Mouse (Mus musculus): ENCODE data around the gene Ube2l6. TPM values are rescaled to one million over a fixed set of nuclear protein-coding genes. Genes with fewer than 3 reads are reported as not detected.

Gene Ube2l6
- polyA plus RNA-seq (2014; fragmentation: Illumina TruSeq; extraction: RNeasy Lipid Tissue Mini Kit (QIAGEN cat#74804); ENCODE audit: low read depth, low replicate concordance), result 23.1 TPM

DNA sequence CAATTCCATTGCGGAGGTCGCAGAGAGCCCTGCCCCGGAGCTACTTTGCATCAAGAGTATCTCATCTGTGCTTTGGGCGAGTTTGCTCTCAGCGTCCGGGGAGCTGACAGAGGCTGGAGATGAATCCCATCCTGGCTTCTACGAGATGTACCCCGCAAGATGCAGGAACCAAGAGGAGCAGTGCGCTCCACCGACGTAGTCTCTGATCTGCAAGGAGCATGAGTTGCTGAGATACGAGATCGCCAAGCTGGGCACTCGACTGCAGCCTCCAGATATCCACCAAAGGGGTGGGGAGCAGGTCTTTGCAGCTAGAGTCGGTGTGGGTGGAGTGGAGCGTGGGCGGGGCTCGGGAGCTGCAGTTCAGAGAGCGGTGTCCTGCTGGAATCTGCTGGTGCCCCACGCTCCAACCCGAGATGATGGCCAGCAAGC lies at the start of gene Ube2l6:
Ube2l6 (plus strand) TSS at position 336 of the 429 bp plus-strand sequence.

DNA sequence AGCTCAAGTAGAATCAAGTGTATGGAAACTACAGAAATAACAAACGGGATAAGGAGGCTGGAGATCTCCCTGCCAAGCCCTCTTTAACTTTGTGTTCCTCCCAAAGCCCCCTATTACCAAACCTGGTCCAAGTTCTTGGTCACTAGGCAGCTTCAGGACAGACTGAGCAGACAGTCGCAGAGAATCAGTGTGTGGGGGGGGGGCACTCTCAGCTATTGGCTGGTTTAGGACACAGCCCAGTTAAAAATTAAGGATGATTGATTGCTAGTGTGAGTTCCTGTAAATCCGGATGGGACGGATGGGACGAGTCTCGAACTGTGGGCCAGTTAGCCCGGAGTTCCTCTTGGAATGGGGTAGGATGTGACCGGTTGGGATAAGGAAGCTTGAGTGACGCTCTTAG lies 23.4 kb upstream of the Ube2l6 start, which contains the start of gene Serping1:
Serping1 (minus strand) TSS at position 204 of the 400 bp plus-strand sequence.

DNA sequence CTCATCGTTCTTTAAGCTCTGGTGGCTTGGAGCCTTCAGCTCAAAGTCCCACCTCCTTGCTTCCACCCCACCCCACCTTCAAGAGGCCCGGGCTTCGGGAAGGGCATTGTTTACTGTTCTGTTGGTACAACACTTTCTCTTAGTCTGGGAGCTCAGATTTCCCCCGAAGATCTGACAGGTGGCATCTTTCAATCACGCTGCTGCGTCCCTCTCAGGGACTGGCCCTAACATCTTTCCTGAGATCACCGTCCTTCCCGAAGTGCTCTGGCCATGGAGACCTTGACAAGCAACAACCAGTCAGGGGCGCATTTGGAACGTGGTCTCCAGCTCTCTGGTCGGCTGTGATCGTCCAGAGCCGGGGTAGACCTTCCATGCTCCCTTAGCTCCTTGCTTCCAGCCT lies 23.9 kb downstream of the Ube2l6 start, which contains the start of gene Smtnl1:
Smtnl1 (minus strand) TSS at position 101 of the 400 bp plus-strand sequence.

DNA sequence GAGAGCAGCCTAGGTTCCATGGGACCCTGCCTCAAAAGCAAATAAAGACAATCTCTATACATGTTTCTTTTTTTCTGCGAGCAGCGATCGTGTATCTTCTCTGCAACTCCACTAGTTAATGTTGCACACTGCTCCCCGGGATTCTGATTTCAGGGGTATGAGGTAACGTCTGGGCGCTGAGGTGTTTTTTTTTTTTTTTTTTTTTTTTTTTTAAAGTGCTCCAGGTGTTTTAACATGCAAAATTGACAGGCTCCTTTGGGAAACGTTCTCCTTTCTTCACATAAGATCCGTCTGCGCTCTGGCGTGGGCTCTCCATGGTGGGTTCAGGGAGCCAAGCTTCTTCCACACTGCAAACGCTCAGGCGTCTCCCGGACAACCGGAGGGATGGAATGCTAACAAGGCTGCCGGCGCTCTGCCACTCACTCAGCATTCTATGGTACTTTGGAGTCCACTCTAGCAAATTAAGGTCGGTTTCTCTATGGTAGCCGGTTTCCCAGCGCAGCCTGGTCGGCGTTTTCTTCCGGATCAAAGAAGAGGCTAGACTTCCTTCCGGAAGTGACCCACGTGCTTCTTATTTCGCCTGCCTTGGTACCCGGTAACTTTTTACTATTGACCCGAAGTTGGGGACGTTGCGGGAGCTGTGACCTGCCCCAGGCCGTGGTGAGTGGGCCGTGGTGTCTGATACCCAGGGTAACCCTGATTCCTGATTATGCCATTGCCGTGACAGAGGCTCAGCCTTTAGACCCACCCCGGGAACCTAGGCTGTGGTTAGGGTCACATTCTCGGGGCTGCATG lies 28.1 kb downstream of the Ube2l6 start, which contains the start of gene Timm10:
Timm10 (plus strand) TSS at position 510 of the 795 bp plus-strand sequence.

DNA sequence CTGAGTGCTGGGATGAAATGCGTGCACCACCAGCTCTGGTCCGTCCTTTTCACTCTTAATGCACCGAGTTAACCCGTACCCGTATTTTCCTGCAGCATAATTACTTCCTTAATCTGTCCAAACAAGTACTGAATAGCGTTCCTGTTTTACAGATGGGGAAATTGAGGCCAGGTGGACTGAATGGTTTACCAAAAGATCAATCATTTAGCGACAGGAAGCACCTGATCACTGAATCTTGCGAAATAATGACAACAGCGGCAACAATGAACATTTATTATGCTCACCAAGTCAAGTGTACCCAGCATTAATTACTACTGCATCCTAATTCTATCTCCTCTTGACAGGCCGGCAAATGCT lies 39.9 kb downstream of the Ube2l6 start, which contains the start of gene Slc43a1:
Slc43a1 (plus strand) TSS at position 258 of the 357 bp plus-strand sequence.

Other genes starting within 250 kb of the Ube2l6 start
- gene Ctnnd1, start 148.1 kb upstream of the Ube2l6 start, polyA plus RNA-seq (2014; fragmentation: Illumina TruSeq; extraction: RNeasy Lipid Tissue Mini Kit (QIAGEN cat#74804); ENCODE audit: low read depth, low replicate concordance), result 89.6 TPM
- gene Btbd18, start 139.7 kb upstream of the Ube2l6 start, polyA plus RNA-seq (2014; fragmentation: Illumina TruSeq; extraction: RNeasy Lipid Tissue Mini Kit (QIAGEN cat#74804); ENCODE audit: low read depth, low replicate concordance), result not detected
- gene Selenoh, start 128.1 kb upstream of the Ube2l6 start, polyA plus RNA-seq (2014; fragmentation: Illumina TruSeq; extraction: RNeasy Lipid Tissue Mini Kit (QIAGEN cat#74804); ENCODE audit: low read depth, low replicate concordance), result 38.3 TPM
- not detected for gene Gm28635, start 120.8 kb upstream of the Ube2l6 start, polyA plus RNA-seq (2014; fragmentation: Illumina TruSeq; extraction: RNeasy Lipid Tissue Mini Kit (QIAGEN cat#74804); ENCODE audit: low read depth, low replicate concordance)
- gene Med19, start 120.4 kb upstream of the Ube2l6 start, polyA plus RNA-seq (2014; fragmentation: Illumina TruSeq; extraction: RNeasy Lipid Tissue Mini Kit (QIAGEN cat#74804); ENCODE audit: low read depth, low replicate concordance), result 27.6 TPM
- gene Tmx2, start 119.7 kb upstream of the Ube2l6 start, polyA plus RNA-seq (2014; fragmentation: Illumina TruSeq; extraction: RNeasy Lipid Tissue Mini Kit (QIAGEN cat#74804); ENCODE audit: low read depth, low replicate concordance), result 86.7 TPM
- 52.8 TPM for gene Zdhhc5, start 83.6 kb upstream of the Ube2l6 start, polyA plus RNA-seq (2014; fragmentation: Illumina TruSeq; extraction: RNeasy Lipid Tissue Mini Kit (QIAGEN cat#74804); ENCODE audit: low read depth, low replicate concordance)
- gene Clp1, start 71.5 kb upstream of the Ube2l6 start, polyA plus RNA-seq (2014; fragmentation: Illumina TruSeq; extraction: RNeasy Lipid Tissue Mini Kit (QIAGEN cat#74804); ENCODE audit: low read depth, low replicate concordance), result 16.6 TPM
- gene Ypel4, start 64.8 kb upstream of the Ube2l6 start, polyA plus RNA-seq (2014; fragmentation: Illumina TruSeq; extraction: RNeasy Lipid Tissue Mini Kit (QIAGEN cat#74804); ENCODE audit: low read depth, low replicate concordance), result 2.2 TPM
- gene Gm19426, start 55.2 kb upstream of the Ube2l6 start, polyA plus RNA-seq (2014; fragmentation: Illumina TruSeq; extraction: RNeasy Lipid Tissue Mini Kit (QIAGEN cat#74804); ENCODE audit: low read depth, low replicate concordance), result 4.8 TPM
- gene Serping1, start 23.4 kb upstream of the Ube2l6 start, polyA plus RNA-seq (2014; fragmentation: Illumina TruSeq; extraction: RNeasy Lipid Tissue Mini Kit (QIAGEN cat#74804); ENCODE audit: low read depth, low replicate concordance), result 379 TPM
- gene Smtnl1, start 23.8 kb downstream of the Ube2l6 start, polyA plus RNA-seq (2014; fragmentation: Illumina TruSeq; extraction: RNeasy Lipid Tissue Mini Kit (QIAGEN cat#74804); ENCODE audit: low read depth, low replicate concordance), result 0.29 TPM
- gene Timm10, start 28.2 kb downstream of the Ube2l6 start, polyA plus RNA-seq (2014; fragmentation: Illumina TruSeq; extraction: RNeasy Lipid Tissue Mini Kit (QIAGEN cat#74804); ENCODE audit: low read depth, low replicate concordance), result 27.3 TPM
- 23.5 TPM for gene Slc43a1, start 40.0 kb downstream of the Ube2l6 start, polyA plus RNA-seq (2014; fragmentation: Illumina TruSeq; extraction: RNeasy Lipid Tissue Mini Kit (QIAGEN cat#74804); ENCODE audit: low read depth, low replicate concordance)
- gene Rtn4rl2, start 87.9 kb downstream of the Ube2l6 start, polyA plus RNA-seq (2014; fragmentation: Illumina TruSeq; extraction: RNeasy Lipid Tissue Mini Kit (QIAGEN cat#74804); ENCODE audit: low read depth, low replicate concordance), result 1.9 TPM
- gene Slc43a3, start 137.8 kb downstream of the Ube2l6 start, polyA plus RNA-seq (2014; fragmentation: Illumina TruSeq; extraction: RNeasy Lipid Tissue Mini Kit (QIAGEN cat#74804); ENCODE audit: low read depth, low replicate concordance), result 81.5 TPM
- not detected for gene Prg2, start 181.6 kb downstream of the Ube2l6 start, polyA plus RNA-seq (2014; fragmentation: Illumina TruSeq; extraction: RNeasy Lipid Tissue Mini Kit (QIAGEN cat#74804); ENCODE audit: low read depth, low replicate concordance)
- gene Prg3, start 189.4 kb downstream of the Ube2l6 start, polyA plus RNA-seq (2014; fragmentation: Illumina TruSeq; extraction: RNeasy Lipid Tissue Mini Kit (QIAGEN cat#74804); ENCODE audit: low read depth, low replicate concordance), result not detected
- gene Ssrp1, start 238.4 kb downstream of the Ube2l6 start, polyA plus RNA-seq (2014; fragmentation: Illumina TruSeq; extraction: RNeasy Lipid Tissue Mini Kit (QIAGEN cat#74804); ENCODE audit: low read depth, low replicate concordance), result 82.4 TPM
- gene P2rx3, start 238.6 kb downstream of the Ube2l6 start, polyA plus RNA-seq (2014; fragmentation: Illumina TruSeq; extraction: RNeasy Lipid Tissue Mini Kit (QIAGEN cat#74804); ENCODE audit: low read depth, low replicate concordance), result 3.6 TPM
- 56.4 TPM for gene Tnks1bp1, start 249.2 kb downstream of the Ube2l6 start, polyA plus RNA-seq (2014; fragmentation: Illumina TruSeq; extraction: RNeasy Lipid Tissue Mini Kit (QIAGEN cat#74804); ENCODE audit: low read depth, low replicate concordance)